Mouse (Mus musculus) erythroid progenitor cell, adult 5-6 weeks (primary cell): ENCODE measurements around the gene Senp1. TPM values are rescaled to one million over a fixed set of nuclear protein-coding genes. Genes with fewer than 3 reads are reported as not detected.

ENCODE experiments used
- ATAC-seq: replicated peaks from 2 replicates; pipeline ENCODE4 v1.8.0; 2016; ENCODE audit warnings: moderate number of reproducible peaks, mild to moderate bottlenecking, moderate TSS enrichment, inconsistent platforms; ENCODE audit not compliant: poor library complexity, low FRiP score, severe bottlenecking
- total RNA-seq, 2 experiments: library from RNA; stranded (forward) in 1 of 2; stranded (reverse) in 1 of 2; fragments of 150-400 nt in 1 of 2; fragments of 186-747, 209-891 nt in 1 of 2; gene quantifications; 2 replicates each; pipeline versions ENCODE4 v1.2.3 to v1.2.4; 2015 to 2017; ENCODE audit warnings: low replicate concordance in 2 of 2

The Senp1 gene
- total RNA-seq, 2 experiments from 2014 or later: 47.4 to 49.9 TPM

- ATAC-seq: no peak
Measured at GRCm38 (mm10) chr15:98066602-98067001, 26.9 kb downstream of the Senp1 start.

- ATAC-seq: no peak
Measured at GRCm38 (mm10) chr15:98065881-98066280, 27.7 kb downstream of the Senp1 start.

GRCm38 (mm10) chr15:98055246-98055645 is 38.3 kb downstream of the Senp1 start:
- ATAC-seq: no peak

GRCm38 (mm10) chr15:98051685-98052084 is 41.9 kb downstream of the Senp1 start:
- no peak for ATAC-seq

GRCm38 (mm10) chr15:98048918-98049700 is 44.4 kb downstream of the Senp1 start:
- ATAC-seq: no peak

GRCm38 (mm10) chr15:98044387-98044786 is 49.2 kb downstream of the Senp1 start:
- no peak for ATAC-seq

GRCm38 (mm10) chr15:98043967-98044366 is 49.6 kb downstream of the Senp1 start:
- ATAC-seq: no peak

GRCm38 (mm10) chr15:98042508-98042907 is 51.0 kb downstream of the Senp1 start:
- ATAC-seq: no peak

GRCm38 (mm10) chr15:98039682-98040081 is 53.9 kb downstream of the Senp1 start:
- no peak for ATAC-seq

GRCm38 (mm10) chr15:98036578-98036977 is 57.0 kb downstream of the Senp1 start:
- no peak for ATAC-seq

- ATAC-seq: no peak
Measured at GRCm38 (mm10) chr15:98035076-98035755, 58.3 kb downstream of the Senp1 start.

GRCm38 (mm10) chr15:98033233-98033748 is 60.3 kb downstream of the Senp1 start:
- ATAC-seq: no peak

- ATAC-seq: no peak
Measured at GRCm38 (mm10) chr15:98029798-98030197, 63.7 kb downstream of the Senp1 start.

GRCm38 (mm10) chr15:98026967-98027904 is 66.3 kb downstream of the Senp1 start:
- ATAC-seq: no peak

GRCm38 (mm10) chr15:98025611-98026010 is 67.9 kb downstream of the Senp1 start:
- no peak for ATAC-seq

GRCm38 (mm10) chr15:98023137-98023536 is 70.4 kb downstream of the Senp1 start:
- ATAC-seq: no peak

GRCm38 (mm10) chr15:98021886-98022285 is 71.7 kb downstream of the Senp1 start:
- ATAC-seq: no peak

GRCm38 (mm10) chr15:98019047-98019446 is 74.5 kb downstream of the Senp1 start:
- no peak for ATAC-seq

- no peak for ATAC-seq
Measured at GRCm38 (mm10) chr15:98017925-98018324, 75.6 kb downstream of the Senp1 start.

GRCm38 (mm10) chr15:98012810-98013209 is 80.7 kb downstream of the Senp1 start:
- no peak for ATAC-seq
